Mouse (Mus musculus): Measurements from ENCODE around the gene Notch4. TPM values are rescaled to one million over a fixed set of nuclear protein-coding genes. Genes with fewer than 3 reads are reported as not detected.
"Not testable (repeated sequence)": the region's sequence is repeated elsewhere in the genome, so short reads cannot be mapped to it uniquely, and the experiment has no call there.

Notch4 gene
- polyA plus RNA-seq (2015; fragmentation: Nextera tagmentation; extraction: Ambion mirVana) = 6.1 and 6.4 TPM in 2 replicates

GRCm38 (mm10) chr17:34564003-34564421 is at the start of gene Notch4:
TSS of gene Notch4 (plus strand) at chr17:34564268.
- Histone ChIP-seq H3K36me3 (ENCODE audit: control insufficient read depth, insufficient read depth, low read length) (no peaks in the 10 kb centered on the region), H3K4me2 (ENCODE audit: low read length) (peak within 1 kb of the TSS; percentile 25), H3K27me3 (replicated peaks; ENCODE audit: control insufficient read depth, insufficient read depth, low read length) (no peaks in the 10 kb centered on the region), H3K27ac (ENCODE audit: low read depth, low read length) (peak within 1 kb of the TSS; percentile 48; the same call in 1 of the 2 replicates), H3K4me1 (ENCODE audit: control insufficient read depth, insufficient read depth, low read depth, low read length) (no peaks in the 10 kb centered on the region), H3K4me3 (ENCODE audit: low read length) (peak within 1 kb of the TSS; percentile 2; the same call in 1 of the 2 replicates), H3K9ac (ENCODE audit: low read depth, low read length) (peak within 1 kb of the TSS; percentile 23; the same call in 1 of the 2 replicates), H3K9me3 (ENCODE audit: control insufficient read depth, low read length) (no peaks in the 10 kb centered on the region; the same call in 1 of the 2 replicates)
- WGBS = 15% methylated on average over 6 of the region's 6 CpGs
- ATAC-seq = no peak

GRCm38 (mm10) chr17:34516514-34516913 is 47.6 kb upstream of the Notch4 start:
- Histone ChIP-seq H3K27ac (ENCODE audit: low read depth, low read length) (no peak overlapping the region), H3K4me3 (ENCODE audit: low read length) (no peak overlapping the region), H3K9me3 (ENCODE audit: control insufficient read depth, low read length) (no peaks in the 10 kb centered on the region), H3K4me1 (ENCODE audit: control insufficient read depth, insufficient read depth, low read depth, low read length) (no peaks in the 10 kb centered on the region), H3K9ac (ENCODE audit: low read depth, low read length) (no peak overlapping the region), H3K4me2 (ENCODE audit: low read length) (no peak overlapping the region), H3K36me3 (ENCODE audit: control insufficient read depth, insufficient read depth, low read length) (no peaks in the 10 kb centered on the region), H3K27me3 (replicated peaks; ENCODE audit: control insufficient read depth, insufficient read depth, low read length) (no peaks in the 10 kb centered on the region)
- no peak for ATAC-seq
- WGBS = 76% methylated on average over 2 of the region's 2 CpGs

- WGBS = 91% methylated on average over 4 of the region's 4 CpGs
- Histone ChIP-seq H3K27ac (ENCODE audit: low read depth, low read length) (no peak within 1 kb of the TSS), H3K9ac (ENCODE audit: low read depth, low read length) (no peak within 1 kb of the TSS), H3K4me3 (ENCODE audit: low read length) (no peak within 1 kb of the TSS), H3K4me2 (ENCODE audit: low read length) (no peak within 1 kb of the TSS), H3K36me3 (ENCODE audit: control insufficient read depth, insufficient read depth, low read length) (no peaks in the 10 kb centered on the region), H3K9me3 (ENCODE audit: control insufficient read depth, low read length) (no peaks in the 10 kb centered on the region), H3K4me1 (ENCODE audit: control insufficient read depth, insufficient read depth, low read depth, low read length) (no peaks in the 10 kb centered on the region), H3K27me3 (replicated peaks; ENCODE audit: control insufficient read depth, insufficient read depth, low read length) (no peaks in the 10 kb centered on the region)
- ATAC-seq = no peak
Observed at GRCm38 (mm10) chr17:34517252-34517651, 46.8 kb upstream of the Notch4 start, which contains the start of gene Btnl6. TSS of gene Btnl6 (minus strand) at chr17:34517352.

- Histone ChIP-seq H3K36me3 (ENCODE audit: control insufficient read depth, insufficient read depth, low read length) (no peaks in the 10 kb centered on the region), H3K4me2 (ENCODE audit: low read length) (no peak overlapping the region), H3K4me3 (ENCODE audit: low read length) (no peak overlapping the region), H3K9me3 (ENCODE audit: control insufficient read depth, low read length) (no peaks in the 10 kb centered on the region), H3K9ac (ENCODE audit: low read depth, low read length) (no peak overlapping the region), H3K4me1 (ENCODE audit: control insufficient read depth, insufficient read depth, low read depth, low read length) (no peaks in the 10 kb centered on the region), H3K27ac (ENCODE audit: low read depth, low read length) (no peak overlapping the region), H3K27me3 (replicated peaks; ENCODE audit: control insufficient read depth, insufficient read depth, low read length) (no peaks in the 10 kb centered on the region)
- 94% methylated on average over 4 of the region's 4 CpGs for WGBS
- ATAC-seq = no peak
Observed at GRCm38 (mm10) chr17:34517795-34518194, 46.3 kb upstream of the Notch4 start.

GRCm38 (mm10) chr17:34518571-34518970 is 45.5 kb upstream of the Notch4 start:
- not testable (repeated sequence) for H3K4me3 ChIP-seq (ENCODE audit: low read length); H3K36me3 ChIP-seq (ENCODE audit: control insufficient read depth, insufficient read depth, low read length); H3K4me1 ChIP-seq (ENCODE audit: control insufficient read depth, insufficient read depth, low read depth, low read length); H3K9ac ChIP-seq (ENCODE audit: low read depth, low read length); ATAC-seq; H3K27me3 ChIP-seq (replicated peaks; ENCODE audit: control insufficient read depth, insufficient read depth, low read length); H3K9me3 ChIP-seq (ENCODE audit: control insufficient read depth, low read length); H3K4me2 ChIP-seq (ENCODE audit: low read length); H3K27ac ChIP-seq (ENCODE audit: low read depth, low read length)
- WGBS = 87% methylated on average over 3 of the region's 3 CpGs

GRCm38 (mm10) chr17:34519001-34519400 is 45.1 kb upstream of the Notch4 start:
- H3K27me3 ChIP-seq (replicated peaks; ENCODE audit: control insufficient read depth, insufficient read depth, low read length) = no peaks in the 10 kb centered on the region
- no peaks in the 10 kb centered on the region for H3K9me3 ChIP-seq (ENCODE audit: control insufficient read depth, low read length)
- no peak for ATAC-seq
- H3K36me3 ChIP-seq (ENCODE audit: control insufficient read depth, insufficient read depth, low read length) = no peaks in the 10 kb centered on the region
- no peak overlapping the region for H3K4me2 ChIP-seq (ENCODE audit: low read length)
- no peak overlapping the region for H3K4me3 ChIP-seq (ENCODE audit: low read length)
- no peak overlapping the region for H3K9ac ChIP-seq (ENCODE audit: low read depth, low read length)
- H3K4me1 ChIP-seq (ENCODE audit: control insufficient read depth, insufficient read depth, low read depth, low read length) = no peaks in the 10 kb centered on the region
- whole genome bisulfite sequencing = 75% methylated on average over 1 of the region's 1 CpGs
- no peak overlapping the region for H3K27ac ChIP-seq (ENCODE audit: low read depth, low read length)

GRCm38 (mm10) chr17:34532671-34533070 is 31.4 kb upstream of the Notch4 start:
- Histone ChIP-seq H3K4me2 (ENCODE audit: low read length) (no peak overlapping the region), H3K9me3 (ENCODE audit: control insufficient read depth, low read length) (no peaks in the 10 kb centered on the region), H3K4me3 (ENCODE audit: low read length) (no peak overlapping the region), H3K4me1 (ENCODE audit: control insufficient read depth, insufficient read depth, low read depth, low read length) (no peaks in the 10 kb centered on the region), H3K9ac (ENCODE audit: low read depth, low read length) (no peak overlapping the region), H3K27ac (ENCODE audit: low read depth, low read length) (no peak overlapping the region), H3K36me3 (ENCODE audit: control insufficient read depth, insufficient read depth, low read length) (no peaks in the 10 kb centered on the region), H3K27me3 (replicated peaks; ENCODE audit: control insufficient read depth, insufficient read depth, low read length) (no peaks in the 10 kb centered on the region)
- 83% methylated on average over 3 of the region's 3 CpGs for WGBS
- no peak for ATAC-seq

GRCm38 (mm10) chr17:34543567-34543966 is 20.5 kb upstream of the Notch4 start:
- not testable (repeated sequence) for H3K27ac ChIP-seq (ENCODE audit: low read depth, low read length); H3K9ac ChIP-seq (ENCODE audit: low read depth, low read length); H3K27me3 ChIP-seq (replicated peaks; ENCODE audit: control insufficient read depth, insufficient read depth, low read length); H3K9me3 ChIP-seq (ENCODE audit: control insufficient read depth, low read length); ATAC-seq; H3K4me3 ChIP-seq (ENCODE audit: low read length); H3K4me1 ChIP-seq (ENCODE audit: control insufficient read depth, insufficient read depth, low read depth, low read length); H3K4me2 ChIP-seq (ENCODE audit: low read length); H3K36me3 ChIP-seq (ENCODE audit: control insufficient read depth, insufficient read depth, low read length)
- 96% methylated on average over 12 of the region's 13 CpGs for WGBS

GRCm38 (mm10) chr17:34546797-34547196 is 17.3 kb upstream of the Notch4 start:
- H3K27me3 ChIP-seq (replicated peaks; ENCODE audit: control insufficient read depth, insufficient read depth, low read length) = no peaks in the 10 kb centered on the region
- H3K9ac ChIP-seq (ENCODE audit: low read depth, low read length) = no peak overlapping the region
- no peak for ATAC-seq
- WGBS = 94% methylated on average over 1 of the region's 1 CpGs
- no peak overlapping the region for H3K4me3 ChIP-seq (ENCODE audit: low read length)
- no peaks in the 10 kb centered on the region for H3K4me1 ChIP-seq (ENCODE audit: control insufficient read depth, insufficient read depth, low read depth, low read length)
- H3K4me2 ChIP-seq (ENCODE audit: low read length) = no peak overlapping the region
- no peaks in the 10 kb centered on the region for H3K9me3 ChIP-seq (ENCODE audit: control insufficient read depth, low read length)
- no peaks in the 10 kb centered on the region for H3K36me3 ChIP-seq (ENCODE audit: control insufficient read depth, insufficient read depth, low read length)
- no peak overlapping the region for H3K27ac ChIP-seq (ENCODE audit: low read depth, low read length)

GRCm38 (mm10) chr17:34547601-34548000 is 16.5 kb upstream of the Notch4 start:
- Histone ChIP-seq H3K27me3 (replicated peaks; ENCODE audit: control insufficient read depth, insufficient read depth, low read length) (no peaks in the 10 kb centered on the region), H3K4me2 (ENCODE audit: low read length) (no peak overlapping the region), H3K9me3 (ENCODE audit: control insufficient read depth, low read length) (no peaks in the 10 kb centered on the region), H3K36me3 (ENCODE audit: control insufficient read depth, insufficient read depth, low read length) (no peaks in the 10 kb centered on the region), H3K9ac (ENCODE audit: low read depth, low read length) (no peak overlapping the region), H3K4me3 (ENCODE audit: low read length) (no peak overlapping the region), H3K27ac (ENCODE audit: low read depth, low read length) (no peak overlapping the region), H3K4me1 (ENCODE audit: control insufficient read depth, insufficient read depth, low read depth, low read length) (no peaks in the 10 kb centered on the region)
- WGBS = 90% methylated on average over 4 of the region's 4 CpGs
- no peak for ATAC-seq

Measured in hindbrain, embryonic 16.5 days (tissue).